ENCODE assay signal across 19 mouse cellular contexts in genomic region chr7:102082816-102083215, GRCm38 (mm10). TPM values are rescaled to one million over a fixed set of nuclear protein-coding genes. Genes with fewer than 3 reads are reported as not detected.
"Had no signal": no experiment of that assay in that cellular context is flagged by ENCODE, and none has a peak within 500 bp of the region (broad histone marks: within the 10 kb centered on the region; RNA-seq: fewer than 3 reads in every experiment).

TSS of gene Trpc2 (plus strand) at chr7:102083116.

- H3K9ac ChIP-seq: lung, embryonic 15.5 days; midbrain, embryonic 13.5 days; midbrain, embryonic 15.5 days; neural tube, embryonic 12.5 days; stomach, embryonic 15.5 days had no signal

- H3K4me3 ChIP-seq: lung, embryonic 15.5 days; megakaryocyte, embryonic 14.5 days; midbrain, embryonic 13.5 days; midbrain, embryonic 15.5 days; neural tube, embryonic 12.5 days; stomach, embryonic 15.5 days had no signal

- H3K4me2 ChIP-seq: lung, embryonic 15.5 days; midbrain, embryonic 11.5 days; midbrain, embryonic 13.5 days; midbrain, embryonic 15.5 days; neural tube, embryonic 12.5 days; stomach, embryonic 15.5 days had no signal

- H3K27ac ChIP-seq: lung, embryonic 15.5 days; macrophage; midbrain, embryonic 13.5 days; midbrain, embryonic 15.5 days; neural tube, embryonic 12.5 days; stomach, embryonic 15.5 days; stomach, postnatal 0 days had no signal

- H3K4me1 ChIP-seq: lung, embryonic 15.5 days; megakaryocyte, embryonic 14.5 days; midbrain, embryonic 13.5 days; midbrain, embryonic 15.5 days; neural tube, embryonic 12.5 days; stomach, embryonic 15.5 days had no signal

- H3K9me3 ChIP-seq: lung, embryonic 15.5 days; megakaryocyte, embryonic 14.5 days; midbrain, embryonic 13.5 days; midbrain, embryonic 15.5 days; neural tube, embryonic 12.5 days; stomach, embryonic 15.5 days had no signal

- H3K27me3 ChIP-seq: lung, embryonic 15.5 days; midbrain, embryonic 13.5 days; midbrain, embryonic 15.5 days; neural tube, embryonic 12.5 days; stomach, embryonic 15.5 days had no signal

- DNase-seq: lung, adult 2 months; lung, postnatal 14 days; lung, postnatal 36 days; right cerebral cortex, postnatal 14 days; thymus, adult 2 months; thymus, postnatal 25 days had no signal

- ATAC-seq: lung, postnatal 0 days; midbrain, embryonic 13.5 days; midbrain, embryonic 15.5 days had no signal

RNA-seq across cellular contexts. Expression of gene Trpc2, which starts in this region (rescaled TPM):
- polyA plus RNA-seq: lung, adult 2 months; lung, embryonic 15.5 days; lung, postnatal 0 days; midbrain, embryonic 11.5 days; midbrain, embryonic 13.5 days; midbrain, embryonic 15.5 days; midbrain, postnatal 0 days; neural tube, embryonic 14.5 days; stomach, embryonic 15.5 days; stomach, postnatal 0 days; testis, adult 2 months had no signal
